Mouse (Mus musculus) kidney, embryonic 14.5 days (tissue): ENCODE data around the gene Prune1. TPM values are rescaled to one million over a fixed set of nuclear protein-coding genes. Genes with fewer than 3 reads are reported as not detected.

Experiments
- ATAC-seq: fragments of 200-750 bp; cut with Nextera tagmentation; 2 replicates; pipeline ENCODE4 v1.8.0; 2017; ENCODE audit warnings: moderate number of reproducible peaks, mild to moderate bottlenecking, moderate TSS enrichment, moderate library complexity; ENCODE audit not compliant: low FRiP score, low TSS enrichment
- H3K27ac ChIP-seq: fragments of 300-500 bp; sonication (generic); 2 replicates; pipeline ENCODE4 v1.5.1; 2014; ENCODE audit warnings: low read depth, mild to moderate bottlenecking, low read length, moderate library complexity, mixed read lengths
- H3K27me3 ChIP-seq: fragments of 300-500 bp; sonication (generic); 2 replicates; pipeline ENCODE4 v1.6.1; 2014; ENCODE audit warnings: mild to moderate bottlenecking, low read length; ENCODE audit not compliant: control insufficient read depth, insufficient read depth
- H3K36me3 ChIP-seq: fragments of 300-500 bp; sonication (generic); 2 replicates; pipeline ENCODE4 v1.6.1; 2014; ENCODE audit warnings: low read length, mixed read lengths; ENCODE audit not compliant: control insufficient read depth, insufficient read depth
- H3K4me1 ChIP-seq: fragments of 300-500 bp; sonication (generic); 2 replicates; pipeline ENCODE4 v1.6.1; 2014; ENCODE audit warnings: low read length, mixed read lengths; ENCODE audit not compliant: control insufficient read depth, insufficient read depth
- H3K4me2 ChIP-seq: fragments of 300-500 bp; sonication (generic); replicated peaks from 2 replicates; pipeline ENCODE4 v1.6.1; 2014; ENCODE audit warnings: low read depth, mild to moderate bottlenecking, low read length
- H3K4me3 ChIP-seq: fragments of 300-500 bp; sonication (generic); 2 replicates; pipeline ENCODE4 v1.5.1; 2014; ENCODE audit warnings: mild to moderate bottlenecking, low read length
- H3K9ac ChIP-seq: fragments of 300-500 bp; sonication (generic); 2 replicates; pipeline ENCODE4 v1.6.1; 2014; ENCODE audit warnings: low read depth, mild to moderate bottlenecking, low read length, moderate library complexity
- H3K9me3 ChIP-seq: fragments of 300-500 bp; sonication (generic); 2 replicates; pipeline ENCODE4 v1.6.1; 2016; ENCODE audit warnings: low read length; ENCODE audit not compliant: control insufficient read depth
- WGBS: fragments of 180-500 bp; shearing (Covaris S2); extraction: QIAGEN DNeasy Blood & Tissue Kit; methylation state at CpG from one replicate; pipeline ENCODE4 v1.1.7; 2014; 5-methylcytosine and 5-hydroxymethylcytosine counted together
- polyA plus RNA-seq: library from polyadenylated mRNA; unstranded; fragments of >200 nt; fragmentation: Nextera tagmentation; extraction: Ambion mirVana; gene quantifications from 2 replicates; pipeline ENCODE4 v1.2.1, GENCODE M21; 2014

The Prune1 gene
- polyA plus RNA-seq, 1 experiment from 2014 or later = 22.1 TPM

DNA sequence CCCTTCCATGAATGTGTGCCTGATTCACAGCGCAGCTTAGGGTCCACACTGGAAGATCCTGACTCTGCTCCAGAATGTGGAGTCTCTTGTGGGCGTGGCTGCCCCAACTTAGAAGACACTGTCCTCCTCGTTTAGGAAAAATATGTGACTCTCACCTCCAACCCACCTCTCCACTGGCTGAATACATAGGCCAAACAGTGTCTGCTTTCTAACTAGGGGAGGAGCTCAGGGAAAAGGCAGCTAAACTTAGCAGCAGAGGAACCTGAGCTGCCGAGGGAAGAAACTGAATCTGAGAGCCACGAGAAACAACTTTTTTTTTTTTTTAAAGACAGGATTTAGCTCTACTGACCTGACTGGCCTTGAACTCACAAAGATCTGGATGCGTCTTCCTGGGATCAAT, 6.7 kb downstream of the Prune1 start:
- no peak overlapping the region for H3K27ac ChIP-seq
- H3K27me3 ChIP-seq = no peaks in the 10 kb centered on the region
- no peak overlapping the region for H3K4me2 ChIP-seq
- H3K4me3 ChIP-seq = no peak overlapping the region
- H3K4me1 ChIP-seq = peaks cover 7% of the 10 kb centered on the region; the same call in 1 of the 2 replicates
- 64% methylated on average over 6 of the region's 6 CpGs for WGBS
- H3K9me3 ChIP-seq = no peaks in the 10 kb centered on the region
- no peaks in the 10 kb centered on the region for H3K36me3 ChIP-seq
- no peak for ATAC-seq
- no peak overlapping the region for H3K9ac ChIP-seq

GRCm38 (mm10) chr3:95274453-95274852, 7.4 kb downstream of the Prune1 start:
- Histone ChIP-seq H3K27me3 (no peaks in the 10 kb centered on the region), H3K9me3 (no peaks in the 10 kb centered on the region), H3K4me3 (no peak overlapping the region), H3K27ac (no peak overlapping the region), H3K36me3 (no peaks in the 10 kb centered on the region), H3K9ac (no peak overlapping the region), H3K4me1 (peaks cover 7% of the 10 kb centered on the region; the same call in 1 of the 2 replicates), H3K4me2 (no peak overlapping the region)
- no peak for ATAC-seq
- 93% methylated on average over 4 of the region's 4 CpGs for WGBS

DNA sequence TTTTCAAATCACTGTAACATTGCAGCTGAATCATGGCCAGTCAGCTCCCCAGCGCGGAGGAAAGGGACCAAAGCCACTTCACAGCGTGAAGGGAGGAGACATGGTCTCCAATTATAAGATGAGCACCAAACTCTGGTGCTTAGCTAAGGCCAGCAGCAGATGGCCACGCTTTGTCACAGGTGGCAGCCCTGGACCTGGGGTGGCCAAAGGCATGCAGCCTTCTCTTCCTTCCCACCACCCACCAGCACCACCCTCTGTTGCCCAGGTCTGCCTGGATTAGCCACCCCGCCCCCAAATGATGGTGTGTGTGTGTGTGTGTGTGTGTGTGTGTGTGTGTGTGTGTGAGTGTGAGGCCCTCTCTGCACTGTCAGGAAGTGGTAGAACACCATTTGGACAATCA, 8.4 kb downstream of the Prune1 start:
- Histone ChIP-seq H3K36me3 (no peaks in the 10 kb centered on the region; the same call in 1 of the 2 replicates), H3K4me1 (peaks cover 7% of the 10 kb centered on the region; the same call in 1 of the 2 replicates), H3K4me3 (no peak overlapping the region), H3K27ac (no peak overlapping the region), H3K9ac (no peak overlapping the region), H3K4me2 (no peak overlapping the region), H3K9me3 (no peaks in the 10 kb centered on the region), H3K27me3 (no peaks in the 10 kb centered on the region)
- ATAC-seq = no peak
- WGBS = 97% methylated on average over 5 of the region's 5 CpGs

DNA sequence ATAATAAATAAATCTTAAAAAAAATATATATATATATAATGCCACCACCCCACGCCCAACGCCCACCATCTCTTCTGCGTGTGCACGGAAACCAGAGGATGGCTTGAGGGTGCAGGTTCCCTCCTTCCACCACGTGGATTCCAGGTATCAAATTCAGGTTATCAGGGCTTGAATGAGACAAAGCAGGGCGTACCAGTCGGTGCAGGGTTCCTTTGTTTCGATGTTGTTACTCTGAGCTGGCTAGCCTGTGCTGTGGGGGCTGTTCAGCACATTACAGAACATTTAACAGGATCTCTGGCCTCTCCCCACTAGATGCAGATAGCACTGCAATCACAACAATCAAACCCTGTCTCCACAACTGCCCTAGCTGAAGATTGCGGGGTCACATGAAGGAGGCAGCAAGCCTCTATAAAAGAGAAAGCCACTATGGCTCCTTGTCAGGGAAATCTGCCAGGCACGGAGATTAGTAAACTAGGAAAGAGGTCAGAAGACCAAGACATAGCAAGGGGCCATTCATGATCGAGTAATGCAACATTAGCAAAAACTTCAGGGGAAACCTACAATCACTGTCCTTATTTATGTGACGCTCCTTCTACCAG, 11.0 kb downstream of the Prune1 start:
- H3K27me3 ChIP-seq = no peaks in the 10 kb centered on the region
- WGBS = 84% methylated on average over 12 of the region's 12 CpGs
- no peak for ATAC-seq
- no peak overlapping the region for H3K4me2 ChIP-seq
- peaks cover 15% of the 10 kb centered on the region for H3K36me3 ChIP-seq
- H3K4me3 ChIP-seq = no peak overlapping the region
- H3K9ac ChIP-seq = no peak overlapping the region
- no peaks in the 10 kb centered on the region for H3K9me3 ChIP-seq
- no peaks in the 10 kb centered on the region for H3K4me1 ChIP-seq
- no peak overlapping the region for H3K27ac ChIP-seq

GRCm38 (mm10) chr3:95269789-95270188, 12.1 kb downstream of the Prune1 start:
- no peak overlapping the region for H3K27ac ChIP-seq
- no peaks in the 10 kb centered on the region for H3K4me1 ChIP-seq
- ATAC-seq = no peak
- H3K9me3 ChIP-seq = no peaks in the 10 kb centered on the region
- no peak overlapping the region for H3K4me3 ChIP-seq
- no peak overlapping the region for H3K9ac ChIP-seq
- no peaks in the 10 kb centered on the region for H3K27me3 ChIP-seq
- H3K36me3 ChIP-seq = peaks cover 19% of the 10 kb centered on the region
- WGBS = 84% methylated on average over 5 of the region's 5 CpGs
- no peak overlapping the region for H3K4me2 ChIP-seq

DNA sequence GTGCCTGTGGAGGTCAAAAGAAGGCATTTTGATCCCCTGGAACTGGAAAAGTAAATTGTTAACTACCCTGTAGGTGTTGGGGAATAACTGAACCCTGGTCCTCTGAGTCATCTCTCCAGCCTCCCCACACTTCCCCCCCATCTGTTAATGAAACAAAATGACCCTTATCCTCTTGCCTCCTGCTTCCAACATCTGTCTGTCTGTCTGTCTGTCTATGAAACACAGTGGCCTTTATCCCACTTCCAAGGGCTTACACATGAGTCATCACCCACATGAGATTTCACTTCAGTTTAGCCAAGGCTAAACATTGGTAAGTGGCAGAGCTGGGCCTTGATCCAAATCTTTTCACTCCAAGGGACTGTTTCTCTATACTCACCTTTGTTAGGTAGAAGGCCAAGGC, 14.0 kb downstream of the Prune1 start:
- Histone ChIP-seq H3K9me3 (no peaks in the 10 kb centered on the region), H3K27me3 (no peaks in the 10 kb centered on the region), H3K36me3 (peaks cover 27% of the 10 kb centered on the region), H3K4me1 (no peaks in the 10 kb centered on the region), H3K9ac (no peak overlapping the region), H3K27ac (no peak overlapping the region), H3K4me2 (no peak overlapping the region), H3K4me3 (no peak overlapping the region)
- no peak for ATAC-seq

DNA sequence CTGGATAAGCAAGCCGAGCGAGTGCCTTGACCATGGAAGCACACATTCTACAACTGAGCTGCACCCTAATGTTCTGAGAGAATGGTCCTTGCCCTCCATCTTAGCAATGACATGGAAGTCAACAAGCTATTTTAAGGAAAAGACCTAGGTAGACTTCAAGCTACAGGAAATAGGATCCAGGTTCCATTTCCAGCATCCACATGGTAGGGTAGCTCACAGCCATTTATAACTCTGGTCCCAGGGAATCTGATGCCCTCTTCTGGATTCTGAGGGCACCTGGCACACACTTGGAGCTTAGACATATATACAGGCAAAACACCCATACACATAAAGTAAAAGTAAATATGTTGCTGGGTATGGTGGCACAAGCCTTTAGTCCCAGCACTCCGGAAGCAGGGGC, 15.8 kb downstream of the Prune1 start:
- ATAC-seq = no peak
- no peak overlapping the region for H3K27ac ChIP-seq
- no peak overlapping the region for H3K9ac ChIP-seq
- H3K4me1 ChIP-seq = no peaks in the 10 kb centered on the region
- H3K4me2 ChIP-seq = no peak overlapping the region
- WGBS = 92% methylated on average over 3 of the region's 3 CpGs
- H3K9me3 ChIP-seq = no peaks in the 10 kb centered on the region
- peaks cover 37% of the 10 kb centered on the region for H3K36me3 ChIP-seq
- H3K27me3 ChIP-seq = no peaks in the 10 kb centered on the region
- no peak overlapping the region for H3K4me3 ChIP-seq

- 85% methylated on average over 1 of the region's 1 CpGs for WGBS
- H3K27ac ChIP-seq = no peak overlapping the region
- peaks cover 37% of the 10 kb centered on the region for H3K36me3 ChIP-seq
- H3K4me1 ChIP-seq = no peaks in the 10 kb centered on the region
- no peak overlapping the region for H3K4me2 ChIP-seq
- H3K9ac ChIP-seq = no peak overlapping the region
- H3K9me3 ChIP-seq = no peaks in the 10 kb centered on the region
- H3K27me3 ChIP-seq = no peaks in the 10 kb centered on the region
- no peak overlapping the region for H3K4me3 ChIP-seq
- ATAC-seq = no peak
Measured at GRCm38 (mm10) chr3:95264724-95265123, 17.2 kb downstream of the Prune1 start.

DNA sequence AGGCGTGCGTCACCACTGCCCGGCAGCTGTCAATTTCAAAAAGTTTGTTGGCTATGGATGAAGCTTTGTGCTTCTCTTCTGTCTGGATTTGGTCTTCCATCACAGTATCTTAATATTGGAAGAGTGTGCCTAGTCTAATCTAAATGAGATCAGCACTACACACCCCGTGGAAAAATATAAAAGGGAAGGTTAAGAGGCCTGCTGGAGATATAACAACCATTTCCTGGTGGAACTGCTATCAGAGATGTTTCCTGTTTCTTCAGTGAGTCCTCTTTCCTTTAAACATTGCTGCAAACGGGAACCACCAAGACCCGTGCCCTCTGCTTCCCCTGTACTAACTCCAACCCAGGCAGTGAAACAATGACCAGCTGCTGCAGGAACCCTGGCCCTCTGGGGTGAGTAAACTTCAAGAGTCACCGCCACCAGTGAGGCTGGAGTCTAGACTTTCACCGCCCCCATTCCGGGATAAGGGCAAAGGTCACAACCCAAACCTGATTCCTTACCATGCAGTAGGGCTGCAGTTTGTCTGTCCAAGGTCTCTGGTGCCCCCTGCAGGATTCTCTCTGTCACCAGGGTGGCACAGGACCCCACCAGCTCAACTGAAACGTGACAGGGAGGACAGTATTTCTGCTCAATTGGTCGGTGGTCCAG, 18.7 kb downstream of the Prune1 start:
- no peak overlapping the region for H3K9ac ChIP-seq
- no peak overlapping the region for H3K27ac ChIP-seq
- no peaks in the 10 kb centered on the region for H3K27me3 ChIP-seq
- H3K4me1 ChIP-seq = no peaks in the 10 kb centered on the region
- peaks cover 50% of the 10 kb centered on the region for H3K36me3 ChIP-seq
- peak; percentile 78 for ATAC-seq
- no peak overlapping the region for H3K4me3 ChIP-seq
- H3K4me2 ChIP-seq = no peak overlapping the region
- no peaks in the 10 kb centered on the region for H3K9me3 ChIP-seq
- WGBS = 43% methylated on average over 11 of the region's 11 CpGs
